Mouse (Mus musculus): ENCODE data around the gene Tesmin. TPM values are rescaled to one million over a fixed set of nuclear protein-coding genes. Genes with fewer than 3 reads are reported as not detected.

Tesmin gene
- 0.22 and 0.39 TPM in 2 replicates for polyA plus RNA-seq (2014; fragmentation: Nextera tagmentation; extraction: Ambion mirVana)

DNA sequence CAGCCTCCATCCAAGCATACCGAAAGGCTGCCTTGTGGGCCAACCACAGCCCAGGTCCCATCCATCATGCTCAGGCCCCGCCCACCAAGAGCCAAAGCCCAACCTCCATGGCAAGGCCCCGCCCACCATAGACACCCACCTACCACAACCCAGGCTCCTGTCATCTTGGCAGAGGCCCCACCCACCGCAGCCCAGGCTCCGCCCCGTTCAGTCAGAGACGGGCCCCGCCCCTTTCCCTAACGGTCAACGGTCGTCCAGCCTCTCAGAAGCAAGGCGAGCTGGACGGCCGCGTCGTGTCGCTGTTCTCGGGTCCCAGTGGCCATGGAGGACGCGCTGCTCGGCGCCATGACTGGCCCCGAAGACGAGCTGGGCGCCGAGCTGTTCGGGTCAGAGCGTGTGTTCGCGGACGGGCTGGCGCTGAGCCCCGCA is at the start of gene Tesmin:
Tesmin (plus strand) TSS at position 229 of the 429 bp plus-strand sequence.
- Histone ChIP-seq H3K27me3 (ENCODE audit: insufficient read depth, low read length) (no peaks in the 10 kb centered on the region), H3K9ac (peak within 1 kb of the TSS; percentile 56), H3K27ac (ENCODE audit: low read depth) (peak within 1 kb of the TSS; percentile 42; the same call in 1 of the 2 replicates), H3K4me1 (ENCODE audit: insufficient read depth) (no peaks in the 10 kb centered on the region), H3K9me3 (ENCODE audit: low read depth, low read length) (peaks cover 7% of the 10 kb centered on the region; the same call in 1 of the 2 replicates), H3K4me3 (ENCODE audit: low read depth, low read length) (peak within 1 kb of the TSS; percentile 43), H3K36me3 (ENCODE audit: insufficient read depth) (peaks cover 8% of the 10 kb centered on the region), H3K4me2 (peak within 1 kb of the TSS; percentile 84)
- WGBS, result under 1% methylated on average over 33 of the region's 33 CpGs
- TF ChIP-seq CTCF (IDR thresholded peaks at IDR 0.05; ENCODE audit: low read depth), result peak; percentile 59
- DNase-seq (peak; percentile 86), ATAC-seq (ENCODE audit: insufficient read depth) (peak; percentile 87)

DNA sequence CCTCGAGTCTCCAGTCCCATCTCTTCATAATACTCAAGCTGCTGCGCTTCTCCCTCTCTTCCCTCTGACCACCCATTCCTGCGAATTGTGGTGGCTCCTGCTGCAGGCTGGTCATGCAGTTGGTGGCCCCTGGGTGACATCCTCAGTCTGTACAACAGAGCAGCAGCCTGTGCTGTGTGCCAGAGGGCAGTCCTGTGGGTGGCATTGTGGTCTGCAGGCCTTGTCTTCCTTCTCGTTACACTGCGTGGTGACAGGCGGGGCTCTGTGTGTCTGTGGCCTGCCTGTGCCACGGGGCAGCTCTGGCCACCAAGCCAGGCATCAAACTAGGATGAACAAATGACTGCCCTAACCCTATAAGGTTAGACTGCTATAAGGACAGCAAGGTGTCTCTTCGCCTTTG is 49.5 kb upstream of the Tesmin start:
- Histone ChIP-seq H3K4me1 (ENCODE audit: insufficient read depth) (no peaks in the 10 kb centered on the region), H3K36me3 (ENCODE audit: insufficient read depth) (no peaks in the 10 kb centered on the region), H3K27ac (ENCODE audit: low read depth) (no peak overlapping the region), H3K9me3 (ENCODE audit: low read depth, low read length) (no peaks in the 10 kb centered on the region), H3K4me2 (no peak overlapping the region), H3K4me3 (ENCODE audit: low read depth, low read length) (no peak overlapping the region), H3K9ac (no peak overlapping the region), H3K27me3 (ENCODE audit: insufficient read depth, low read length) (no peaks in the 10 kb centered on the region)
- no peak for TF ChIP-seq CTCF (IDR thresholded peaks at IDR 0.05; ENCODE audit: low read depth)
- no peak for DNase-seq
- ATAC-seq (ENCODE audit: insufficient read depth), result no peak
- 82% methylated on average over 8 of the region's 8 CpGs for WGBS

DNA sequence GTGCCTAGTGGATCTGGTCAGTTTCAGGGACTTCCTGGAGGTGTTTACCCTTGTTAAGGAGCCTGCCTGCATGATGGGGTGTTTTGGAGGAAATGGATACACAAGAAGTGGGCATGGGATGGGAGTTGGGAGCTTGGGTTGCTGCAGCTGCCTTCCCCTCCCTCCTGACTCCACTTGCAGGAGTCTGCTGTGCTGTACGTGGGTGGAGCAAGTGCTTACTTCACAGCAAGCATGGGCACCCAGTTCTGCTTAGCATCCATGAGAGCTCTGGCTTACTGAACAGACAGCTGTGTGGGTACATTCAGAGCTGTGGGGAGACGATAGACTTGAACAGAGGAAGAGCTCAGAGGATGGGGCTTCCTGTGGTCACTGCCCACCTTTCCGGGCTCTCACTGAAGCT is 47.6 kb upstream of the Tesmin start:
- Histone ChIP-seq H3K27me3 (ENCODE audit: insufficient read depth, low read length) (no peaks in the 10 kb centered on the region), H3K4me2 (no peak overlapping the region), H3K4me3 (ENCODE audit: low read depth, low read length) (no peak overlapping the region), H3K36me3 (ENCODE audit: insufficient read depth) (no peaks in the 10 kb centered on the region), H3K9ac (no peak overlapping the region), H3K27ac (ENCODE audit: low read depth) (no peak overlapping the region), H3K9me3 (ENCODE audit: low read depth, low read length) (no peaks in the 10 kb centered on the region), H3K4me1 (ENCODE audit: insufficient read depth) (no peaks in the 10 kb centered on the region)
- DNase-seq (no peak), ATAC-seq (ENCODE audit: insufficient read depth) (no peak)
- 68% methylated on average over 3 of the region's 3 CpGs for WGBS
- TF ChIP-seq CTCF (IDR thresholded peaks at IDR 0.05; ENCODE audit: low read depth), result no peak

DNA sequence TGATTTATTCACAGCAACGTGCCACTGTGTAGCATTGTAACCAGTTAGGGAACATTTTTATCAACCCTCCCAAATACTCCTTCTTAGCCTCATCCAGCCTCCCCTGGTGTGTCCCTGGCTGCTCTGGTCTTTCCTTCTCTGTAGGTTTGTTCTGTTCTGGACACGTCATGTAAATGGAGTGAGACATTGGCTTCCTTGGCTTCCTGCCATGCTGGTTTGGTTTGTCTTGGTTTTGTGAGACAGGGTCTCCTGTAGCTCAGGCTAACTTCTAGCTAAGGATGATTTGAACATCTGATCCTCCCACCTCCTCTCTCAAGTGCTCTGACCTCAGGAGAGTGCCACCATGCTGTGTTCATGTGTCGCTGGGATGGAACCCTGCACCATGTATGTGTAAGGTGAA is 44.7 kb upstream of the Tesmin start:
- no peak overlapping the region for H3K9ac ChIP-seq
- ATAC-seq (ENCODE audit: insufficient read depth) (no peak), DNase-seq (peak; percentile 42)
- H3K9me3 ChIP-seq (ENCODE audit: low read depth, low read length), result no peaks in the 10 kb centered on the region
- no peaks in the 10 kb centered on the region for H3K27me3 ChIP-seq (ENCODE audit: insufficient read depth, low read length)
- H3K36me3 ChIP-seq (ENCODE audit: insufficient read depth), result no peaks in the 10 kb centered on the region
- H3K4me1 ChIP-seq (ENCODE audit: insufficient read depth), result no peaks in the 10 kb centered on the region
- WGBS, result 45% methylated on average over 3 of the region's 3 CpGs
- TF ChIP-seq CTCF (IDR thresholded peaks at IDR 0.05; ENCODE audit: low read depth), result no peak
- H3K27ac ChIP-seq (ENCODE audit: low read depth), result no peak overlapping the region
- H3K4me2 ChIP-seq, result no peak overlapping the region
- H3K4me3 ChIP-seq (ENCODE audit: low read depth, low read length), result no peak overlapping the region

DNA sequence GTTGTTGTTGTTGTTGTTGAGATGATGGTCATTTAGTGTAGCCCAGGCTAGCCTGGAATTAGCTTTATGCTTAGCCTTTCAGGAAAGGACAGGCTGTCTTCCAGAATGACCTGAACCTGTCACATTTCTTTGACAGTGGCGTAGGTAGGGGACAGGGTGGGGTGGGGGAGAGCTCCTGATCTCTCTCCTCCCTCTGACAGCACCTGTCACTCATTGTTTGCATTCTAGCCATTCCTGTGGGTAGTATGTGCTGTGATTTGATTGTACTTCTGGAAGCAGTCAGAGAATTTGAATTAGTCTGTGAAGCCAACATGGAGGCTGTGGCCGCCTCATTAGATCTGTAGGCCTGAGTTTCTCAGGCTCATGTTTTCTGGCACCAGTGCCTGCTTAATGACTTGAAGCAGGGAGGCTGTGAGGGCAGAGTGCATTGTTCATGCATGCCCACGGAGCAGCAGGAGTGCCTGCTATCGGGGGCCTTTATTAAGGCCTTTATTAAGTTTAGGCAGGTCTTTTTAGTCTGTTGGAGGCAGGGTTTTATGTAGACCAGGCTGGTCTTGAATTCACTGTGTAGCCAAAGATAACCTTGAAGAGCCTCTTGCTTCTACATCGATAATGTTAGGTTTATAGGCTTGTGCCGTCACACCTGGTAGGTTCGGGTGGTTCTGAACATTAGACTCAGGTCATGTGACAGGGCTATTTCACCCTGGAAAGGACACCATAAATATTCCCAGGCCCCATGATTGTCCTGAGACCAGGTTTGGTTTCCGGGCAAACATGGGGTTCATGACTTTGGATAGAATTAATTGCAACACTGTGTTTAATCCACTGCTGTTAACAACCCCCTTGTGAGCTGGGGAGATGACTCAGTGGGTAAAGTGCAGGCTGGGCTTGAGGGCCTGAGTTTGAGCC is 43.8 kb upstream of the Tesmin start:
- Histone ChIP-seq H3K36me3 (ENCODE audit: insufficient read depth) (no peaks in the 10 kb centered on the region), H3K27ac (ENCODE audit: low read depth) (no peak overlapping the region), H3K4me3 (ENCODE audit: low read depth, low read length) (no peak overlapping the region), H3K27me3 (ENCODE audit: insufficient read depth, low read length) (no peaks in the 10 kb centered on the region), H3K4me2 (no peak overlapping the region), H3K9me3 (ENCODE audit: low read depth, low read length) (no peaks in the 10 kb centered on the region), H3K4me1 (ENCODE audit: insufficient read depth) (no peaks in the 10 kb centered on the region), H3K9ac (no peak overlapping the region)
- DNase-seq (no peak), ATAC-seq (ENCODE audit: insufficient read depth) (no peak)
- no peak for TF ChIP-seq CTCF (IDR thresholded peaks at IDR 0.05; ENCODE audit: low read depth)
- WGBS, result 84% methylated on average over 8 of the region's 8 CpGs

DNA sequence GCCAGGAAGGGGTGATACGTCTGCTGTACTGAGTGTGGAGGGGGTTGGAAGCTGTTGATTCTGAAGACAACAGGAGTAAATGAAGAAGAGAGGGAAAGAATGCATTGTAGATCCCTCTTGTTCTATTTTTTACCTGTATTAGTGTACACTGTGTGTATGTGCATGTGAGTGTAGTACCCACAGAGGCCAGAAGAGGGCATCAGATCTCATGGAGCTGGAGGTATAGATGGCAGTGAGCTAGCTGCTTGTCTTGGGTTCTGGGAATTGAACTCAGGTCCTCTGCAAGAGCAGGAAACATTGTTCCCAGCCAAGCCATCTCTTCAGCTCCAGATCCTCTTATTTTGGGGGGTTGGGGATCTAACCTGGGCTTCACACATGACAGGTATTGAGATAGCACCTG is 40.9 kb upstream of the Tesmin start:
- Histone ChIP-seq H3K27ac (ENCODE audit: low read depth) (no peak overlapping the region), H3K36me3 (ENCODE audit: insufficient read depth) (no peaks in the 10 kb centered on the region), H3K4me2 (no peak overlapping the region), H3K4me1 (ENCODE audit: insufficient read depth) (no peaks in the 10 kb centered on the region), H3K27me3 (ENCODE audit: insufficient read depth, low read length) (no peaks in the 10 kb centered on the region), H3K9me3 (ENCODE audit: low read depth, low read length) (no peaks in the 10 kb centered on the region), H3K9ac (no peak overlapping the region), H3K4me3 (ENCODE audit: low read depth, low read length) (no peak overlapping the region)
- TF ChIP-seq CTCF (IDR thresholded peaks at IDR 0.05; ENCODE audit: low read depth), result peak; percentile 48
- no peak for ATAC-seq (ENCODE audit: insufficient read depth)
- 93% methylated on average over 1 of the region's 1 CpGs for WGBS
- no peak for DNase-seq

DNA sequence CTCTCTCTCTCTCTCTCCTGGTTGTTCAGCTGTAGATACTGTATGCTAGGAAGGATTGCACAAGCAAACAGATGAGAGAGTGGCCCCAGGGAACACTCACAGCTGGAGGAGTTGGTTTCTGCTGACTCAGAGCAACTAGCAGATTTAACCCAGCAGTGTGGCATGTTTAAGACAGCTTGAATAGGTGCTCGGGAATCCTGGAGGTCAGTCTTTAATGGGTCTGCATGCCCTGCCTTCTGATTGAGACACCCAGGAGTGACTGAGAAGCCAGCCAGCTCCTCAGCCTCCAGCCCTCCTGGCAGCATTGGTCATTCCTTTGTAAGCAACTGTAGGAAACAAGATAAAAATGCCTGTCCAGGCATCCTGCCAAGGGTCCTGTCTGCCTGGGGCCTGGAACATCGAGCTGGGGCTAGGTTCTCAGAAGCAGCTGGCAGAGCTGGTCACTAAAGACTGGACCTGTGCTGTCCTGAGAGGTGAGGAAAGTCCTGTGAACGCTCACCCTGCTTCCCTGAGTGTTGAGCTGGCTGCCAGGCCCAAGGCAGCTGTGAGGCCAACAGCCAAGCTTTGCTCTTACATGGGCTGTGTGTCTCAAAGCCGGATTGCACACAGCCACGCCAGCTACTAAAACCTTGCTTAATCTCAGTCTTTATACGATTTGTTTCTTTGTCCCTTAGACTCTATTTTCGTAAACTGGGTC is 35.1 kb upstream of the Tesmin start:
- DNase-seq, result peak; percentile 82
- Histone ChIP-seq H3K36me3 (ENCODE audit: insufficient read depth) (no peaks in the 10 kb centered on the region), H3K9ac (no peak overlapping the region), H3K4me2 (no peak overlapping the region), H3K27me3 (ENCODE audit: insufficient read depth, low read length) (no peaks in the 10 kb centered on the region), H3K4me3 (ENCODE audit: low read depth, low read length) (no peak overlapping the region), H3K27ac (ENCODE audit: low read depth) (peak overlapping the region; percentile 81), H3K4me1 (ENCODE audit: insufficient read depth) (no peaks in the 10 kb centered on the region), H3K9me3 (ENCODE audit: low read depth, low read length) (no peaks in the 10 kb centered on the region)
- 43% methylated on average over 7 of the region's 7 CpGs for WGBS
- peak; percentile 82 for ATAC-seq (ENCODE audit: insufficient read depth)
- no peak for TF ChIP-seq CTCF (IDR thresholded peaks at IDR 0.05; ENCODE audit: low read depth)

All from lung, embryonic 14.5 days (tissue).